Mouse (Mus musculus): ENCODE measurements at regions not wholly inside any gene's neighbourhood (a gene's known extent, or its start where the extent isn't known, plus 50 kb on each side); places are given as distances from the start of the nearest gene placed in this dataset.
"Not testable (repeated sequence)": the region's sequence is repeated elsewhere in the genome, so short reads cannot be mapped to it uniquely, and the experiment has no call there.

DNA sequence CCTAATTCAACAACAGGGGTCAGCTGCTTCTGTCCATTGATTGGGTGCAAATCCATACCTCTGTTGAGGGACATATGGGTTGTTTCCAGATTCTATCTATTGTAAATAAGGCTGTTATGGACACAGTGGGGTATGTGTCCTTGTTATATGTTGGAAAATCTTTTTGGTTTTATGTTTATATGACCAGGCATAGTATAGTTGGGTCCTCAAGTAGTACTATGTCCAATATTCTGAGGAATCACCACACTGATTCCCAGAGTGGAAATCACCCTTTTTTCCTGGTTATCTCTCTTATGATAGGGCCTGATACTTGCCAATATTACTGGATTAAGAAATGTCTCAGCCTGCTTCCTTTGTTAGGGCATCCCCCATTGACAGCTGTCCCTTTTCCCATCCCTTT lies 1471.0 kb downstream of the Kcnt2 start:
- no peak for DNase-seq (ENCODE audit: low read depth, low spot score)

DNA sequence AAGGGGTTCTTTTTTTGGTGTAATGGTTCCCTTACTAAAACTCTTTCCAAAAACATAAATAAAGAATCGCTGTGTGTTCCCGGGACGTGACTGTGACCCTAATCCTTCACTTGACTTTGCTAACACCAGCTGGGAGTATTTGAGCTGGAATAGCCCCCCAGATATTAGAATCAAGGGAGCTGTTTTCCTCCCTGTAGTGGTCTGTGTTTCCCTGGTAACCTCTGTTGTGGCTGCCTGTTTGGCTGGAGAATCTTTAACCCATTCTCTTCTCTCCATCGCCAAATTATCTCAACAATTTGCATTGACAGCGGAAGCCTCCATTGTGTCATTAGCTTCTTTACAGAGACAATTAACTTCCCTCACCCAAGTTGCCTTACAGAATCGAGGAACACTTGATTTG lies 1471.6 kb downstream of the Kcnt2 start:
- no peak for DNase-seq (ENCODE audit: low read depth, low spot score)

DNA sequence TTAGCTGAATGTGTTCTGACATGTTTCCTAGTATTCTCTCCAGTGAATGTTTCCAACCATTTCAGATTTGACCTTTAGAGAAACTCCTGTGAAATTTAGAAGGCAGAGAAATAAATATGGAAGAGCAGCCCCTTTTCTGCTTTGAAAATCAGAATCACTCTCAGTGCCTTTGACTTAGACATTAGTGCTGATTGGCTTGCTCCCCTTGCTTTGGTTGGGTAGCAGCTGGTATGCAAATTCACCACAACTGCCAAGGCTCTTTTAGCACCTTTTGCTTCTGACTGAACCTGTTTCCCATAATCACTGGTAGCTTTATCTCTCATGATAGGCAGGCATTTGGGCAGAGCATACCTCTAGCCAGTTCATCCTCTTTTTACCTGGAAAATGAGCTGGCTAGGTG lies 1495.3 kb downstream of the Kcnt2 start:
- DNase-seq (ENCODE audit: low read depth, low spot score): no peak

DNA sequence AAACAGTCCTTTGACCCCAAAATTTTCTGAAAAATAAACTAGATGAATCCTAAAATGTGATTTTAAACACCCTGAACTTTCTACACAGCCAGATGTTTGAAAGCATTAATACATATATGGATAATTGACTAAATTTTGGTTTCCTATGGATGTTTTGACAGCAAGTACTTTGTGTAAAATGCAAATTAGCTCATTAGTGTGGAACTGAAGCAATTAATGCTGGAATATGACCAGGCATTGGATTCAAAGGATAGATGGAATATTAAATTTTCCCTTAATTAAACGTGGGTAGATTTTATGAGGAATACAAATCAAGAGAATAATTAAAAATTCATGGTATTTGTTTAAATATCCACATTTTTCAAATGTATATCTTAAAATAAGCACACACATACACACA lies 1530.1 kb downstream of the Kcnt2 start:
- DNase-seq (ENCODE audit: low read depth, low spot score): no peak

DNA sequence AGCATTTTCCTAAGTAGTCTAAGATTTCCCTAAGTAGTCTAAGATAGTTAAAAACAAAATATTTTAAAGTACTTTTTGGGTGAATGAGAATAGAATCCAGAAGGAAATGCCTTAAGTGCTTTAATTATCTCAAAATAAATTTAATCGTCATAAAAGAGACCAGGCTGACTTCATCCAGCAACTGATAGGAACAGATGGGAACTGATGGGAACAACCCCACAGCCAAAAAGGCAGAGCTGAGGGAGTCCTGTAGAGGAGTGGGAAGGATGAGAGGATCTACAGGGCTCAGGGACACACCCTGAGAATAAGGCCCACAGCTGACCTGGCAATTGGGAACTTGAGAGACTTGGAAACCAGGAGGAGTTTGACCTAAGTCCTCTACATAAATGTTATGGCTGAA lies 1537.4 kb downstream of the Kcnt2 start:
- DNase-seq (ENCODE audit: low read depth, low spot score): no peak

DNA sequence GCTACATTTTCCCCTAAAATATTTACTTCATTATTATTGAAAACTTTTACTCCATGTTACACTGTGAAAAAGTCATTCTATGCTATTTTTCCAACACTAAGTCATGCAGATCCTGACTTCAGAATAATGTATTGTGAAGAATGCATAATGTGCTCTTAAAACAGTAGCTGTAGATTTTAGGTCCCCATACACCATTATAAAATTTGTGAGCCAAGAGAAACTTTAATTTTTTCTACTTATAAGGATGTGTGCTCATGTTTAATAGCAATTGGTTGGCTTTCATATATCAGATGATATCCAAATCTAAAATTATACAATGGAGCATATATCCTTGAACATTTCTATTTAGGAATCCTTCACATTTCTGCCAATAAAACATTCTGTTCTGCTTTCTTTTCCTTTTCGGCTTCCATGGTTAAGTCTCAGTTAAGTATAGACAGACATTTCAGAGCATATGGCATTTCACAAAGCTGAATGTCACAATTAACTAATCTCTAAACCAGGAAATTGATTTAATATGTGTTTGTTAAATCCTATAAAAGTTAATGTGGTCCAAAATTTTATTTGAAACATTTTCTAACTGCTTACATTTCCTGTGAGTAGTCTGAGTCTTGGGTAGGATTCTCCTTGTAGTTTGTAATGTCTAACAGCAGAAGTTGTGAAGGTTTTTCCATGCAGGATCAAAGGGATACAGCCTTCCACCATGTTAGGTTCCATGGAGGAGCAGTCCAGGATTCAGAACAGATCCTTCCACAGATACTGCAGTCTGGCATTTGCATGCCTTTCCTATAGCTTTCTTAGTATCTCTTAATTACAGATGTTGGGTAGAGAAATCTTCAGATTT lies 1567.6 kb downstream of the Kcnt2 start:
- DNase-seq (ENCODE audit: low read depth, low spot score): no peak

DNA sequence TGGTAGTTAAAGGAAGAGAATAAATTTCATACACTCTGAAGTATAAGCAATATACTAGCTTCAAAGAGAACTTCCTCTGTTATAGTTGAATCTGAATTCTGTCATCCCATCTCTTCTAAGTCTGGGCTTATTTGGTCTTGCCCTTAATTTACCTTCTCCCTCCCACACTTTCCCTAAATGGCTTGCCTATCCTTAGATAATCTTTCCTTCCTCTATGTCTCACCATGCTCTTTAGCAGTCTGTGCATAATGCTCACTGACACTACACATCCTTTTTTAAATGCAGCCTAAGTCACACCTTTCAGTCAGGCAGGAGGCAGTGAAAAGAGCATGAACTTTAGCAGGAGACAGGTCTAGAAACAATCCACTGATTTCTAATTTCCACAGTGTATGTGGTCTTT lies 1585.5 kb downstream of the Kcnt2 start:
- no peak for DNase-seq (ENCODE audit: low read depth, low spot score)

DNA sequence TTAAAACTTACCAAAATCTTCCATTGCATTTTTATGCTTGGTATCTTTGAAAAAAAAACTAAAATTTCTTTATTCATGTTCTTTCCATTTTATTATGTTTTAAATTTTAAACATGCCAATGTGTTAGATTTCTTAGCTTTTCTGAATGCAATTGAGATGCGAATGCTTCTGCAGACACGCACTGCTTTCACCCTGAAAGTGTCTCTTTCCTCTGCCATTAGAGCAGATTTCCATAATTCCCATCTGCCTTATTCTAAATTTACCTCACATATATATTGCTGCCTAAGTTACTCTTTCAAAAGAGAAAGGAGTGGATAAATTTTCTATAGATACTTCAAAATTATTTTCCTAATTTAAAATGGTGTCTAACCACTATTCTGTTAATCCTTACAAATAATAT lies 1596.6 kb downstream of the Kcnt2 start:
- no peak for DNase-seq (ENCODE audit: low read depth, low spot score)

DNA sequence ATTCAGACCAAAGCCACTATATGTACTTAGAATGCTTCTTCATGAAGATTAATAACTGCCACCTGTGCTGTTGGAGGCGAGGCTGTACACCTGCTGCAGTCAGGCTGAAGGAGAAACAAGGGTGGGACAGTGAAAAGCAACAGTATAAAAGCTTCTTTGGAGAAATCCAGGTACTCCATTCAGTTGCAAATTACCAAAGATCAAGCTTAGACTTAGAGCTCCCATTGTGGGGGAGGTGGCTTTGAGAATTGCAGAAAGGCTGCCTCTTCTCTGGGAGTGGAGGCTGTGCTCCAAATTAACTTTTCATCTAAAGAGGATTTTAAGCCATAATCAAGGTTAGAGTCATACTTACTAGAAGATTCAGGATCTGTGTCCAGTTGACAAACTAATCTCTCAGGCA lies 1607.9 kb downstream of the Kcnt2 start:
- DNase-seq (ENCODE audit: low read depth, low spot score): not testable (repeated sequence)

DNA sequence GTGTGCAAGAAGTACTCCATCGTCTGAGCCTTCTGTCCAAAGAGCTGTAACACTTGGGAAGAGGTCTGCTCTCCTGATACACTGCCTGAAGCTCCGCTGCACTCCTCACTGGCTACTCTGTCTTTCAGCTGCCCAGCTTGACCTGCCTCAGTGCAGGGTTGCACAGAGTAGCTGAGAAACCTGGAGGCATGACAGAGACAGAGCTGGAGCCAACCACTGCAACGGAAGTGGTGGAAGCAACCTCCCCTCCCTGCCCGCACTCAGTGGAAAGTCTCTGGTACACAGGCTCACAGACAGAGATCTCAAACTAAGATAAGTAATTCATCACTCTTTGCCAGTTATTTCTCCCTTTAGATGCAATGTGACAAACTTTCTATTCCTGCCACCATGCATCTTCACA lies 1638.4 kb downstream of the Kcnt2 start:
- no peak for DNase-seq (ENCODE audit: low read depth, low spot score)

DNA sequence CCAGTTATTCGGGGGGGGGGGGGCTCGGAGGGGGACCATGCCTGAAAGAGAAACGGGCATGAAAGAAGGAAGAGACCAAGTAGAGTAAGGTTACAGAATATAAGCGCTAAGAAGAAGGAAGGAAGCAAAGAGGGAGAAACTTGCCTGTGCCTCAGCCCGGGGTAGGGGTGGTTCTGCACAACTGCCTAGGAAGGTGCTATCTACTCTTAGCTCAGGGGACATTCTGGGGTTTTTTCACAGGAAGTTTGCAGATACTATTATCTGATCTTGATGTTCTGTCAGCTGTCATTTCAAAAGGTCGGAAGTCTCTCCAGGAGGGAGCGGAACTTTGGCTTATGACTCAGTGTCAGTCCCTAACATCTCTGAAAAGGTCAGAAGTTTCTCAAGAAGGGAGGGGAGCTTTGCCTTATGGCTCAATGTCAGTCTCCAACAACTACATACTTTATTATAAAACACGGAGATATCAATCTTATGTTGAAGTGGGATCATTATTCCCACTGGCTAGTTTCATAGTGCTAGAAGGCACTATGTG lies 1652.0 kb downstream of the Kcnt2 start:
- no peak for DNase-seq (ENCODE audit: low read depth, low spot score)

DNA sequence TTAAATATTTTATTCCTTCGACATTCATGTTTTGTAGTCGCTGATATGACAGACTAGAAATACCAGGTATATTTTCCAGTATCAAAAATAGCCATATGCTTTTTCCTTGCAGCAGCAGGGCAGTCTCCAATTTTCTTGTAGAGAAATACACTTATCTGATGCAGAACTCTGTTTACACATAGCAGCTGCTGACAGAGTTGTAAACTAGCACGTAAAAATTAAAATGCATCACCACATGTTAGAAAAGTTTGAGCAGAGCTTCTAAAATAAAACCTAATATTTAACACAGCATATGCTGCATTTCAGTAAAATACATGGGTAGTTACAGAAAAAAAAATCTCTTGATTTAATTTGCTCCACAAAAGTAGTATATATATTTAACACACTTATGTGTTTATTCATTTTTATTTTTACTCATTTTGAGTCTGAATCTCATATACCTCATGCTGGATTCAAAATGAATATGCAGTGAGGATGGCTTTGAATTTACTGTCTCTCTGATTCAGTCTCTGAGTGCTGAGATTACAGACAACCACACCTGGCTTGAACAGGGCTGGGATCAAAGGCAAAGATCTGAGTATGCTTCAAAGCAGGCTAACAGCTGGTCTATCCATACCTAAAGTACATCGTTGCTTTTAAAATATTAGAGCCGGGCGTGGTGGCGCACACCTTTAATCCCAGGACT lies 1665.9 kb downstream of the Kcnt2 start:
- DNase-seq (ENCODE audit: low read depth, low spot score): no peak

DNA sequence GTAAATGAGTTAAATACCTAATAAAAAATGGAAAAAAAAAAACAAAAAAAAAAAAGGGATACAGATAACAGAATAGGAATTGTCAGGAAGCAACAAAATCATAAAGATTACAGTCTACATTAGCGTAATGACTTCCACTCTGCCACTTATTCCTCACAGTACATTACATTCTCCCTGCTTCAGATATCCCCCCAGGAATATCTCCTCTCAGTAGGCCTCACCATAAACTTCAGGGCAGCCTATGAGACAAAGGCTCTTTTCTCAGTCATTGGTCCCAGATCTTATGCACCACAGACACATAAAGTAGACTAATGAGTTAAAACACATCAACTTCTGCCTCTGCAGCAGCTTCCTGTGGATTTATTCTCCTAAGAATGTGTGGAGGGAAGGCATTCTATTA lies 1680.2 kb downstream of the Kcnt2 start:
- no peak for DNase-seq (ENCODE audit: low read depth, low spot score)

DNA sequence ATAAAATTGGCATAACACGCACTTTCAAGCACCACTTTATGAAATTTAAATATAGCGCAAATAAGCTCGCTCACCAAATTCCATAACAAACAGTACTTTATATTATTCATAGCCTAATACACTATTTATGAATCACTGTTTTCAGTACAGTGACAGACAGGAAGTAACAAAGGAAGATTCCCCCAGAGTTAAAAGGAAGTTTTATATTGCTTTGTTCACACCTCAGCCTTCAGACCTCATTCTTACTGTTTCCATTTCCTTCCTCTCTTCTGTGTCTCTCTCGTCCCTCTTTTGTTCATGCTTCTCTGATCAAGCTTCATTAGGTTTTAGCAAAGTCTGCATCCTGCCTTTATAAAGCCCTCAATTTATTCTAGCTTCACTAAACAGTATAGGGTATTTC lies 1680.8 kb downstream of the Kcnt2 start:
- no peak for DNase-seq (ENCODE audit: low read depth, low spot score)

DNA sequence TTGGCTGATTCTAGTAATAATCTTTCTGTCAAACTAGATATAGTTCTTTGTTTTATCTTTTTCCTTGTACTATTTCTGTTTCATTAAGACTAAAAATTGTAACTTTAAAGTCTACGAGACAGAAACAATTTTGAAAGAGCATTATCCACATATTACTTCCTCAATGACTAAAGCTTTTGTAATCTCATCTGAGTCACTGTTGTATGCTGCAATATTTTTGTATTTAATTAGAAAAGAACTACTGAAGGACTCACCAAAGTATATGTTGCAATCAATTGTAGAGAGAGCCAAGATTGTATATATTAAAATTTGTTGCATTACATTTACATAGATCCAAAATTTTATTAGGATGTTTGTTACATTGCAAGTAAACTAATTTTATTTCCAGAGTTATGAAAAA lies 1692.4 kb upstream of the B3galt2 start:
- no peak for DNase-seq (ENCODE audit: low read depth, low spot score)

DNA sequence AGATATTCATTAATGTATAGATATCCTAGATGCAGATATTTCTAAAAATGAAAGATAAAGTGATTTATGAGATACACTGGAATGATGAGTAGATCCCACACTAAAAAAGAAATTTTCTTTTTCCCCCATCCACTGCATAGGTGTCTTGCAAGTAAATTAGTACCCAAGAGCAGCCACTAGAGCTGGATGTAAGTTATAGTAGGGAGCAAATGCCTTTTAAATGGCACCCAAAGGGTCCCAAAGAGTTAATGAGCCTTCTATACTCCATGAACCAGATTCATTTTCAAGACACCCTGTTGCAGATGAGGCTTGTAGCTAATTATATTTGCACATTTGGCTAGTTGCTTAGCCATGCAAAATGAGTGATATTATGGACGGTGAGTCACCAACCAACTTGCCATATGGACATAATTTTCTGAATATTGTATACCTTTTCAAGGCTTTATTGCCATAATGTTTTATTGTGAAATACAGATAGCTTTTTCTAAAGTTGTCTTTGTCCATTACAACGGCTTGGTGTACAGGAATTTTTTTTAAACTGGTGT lies 1686.1 kb upstream of the B3galt2 start:
- no peak for DNase-seq (ENCODE audit: low read depth, low spot score)

DNA sequence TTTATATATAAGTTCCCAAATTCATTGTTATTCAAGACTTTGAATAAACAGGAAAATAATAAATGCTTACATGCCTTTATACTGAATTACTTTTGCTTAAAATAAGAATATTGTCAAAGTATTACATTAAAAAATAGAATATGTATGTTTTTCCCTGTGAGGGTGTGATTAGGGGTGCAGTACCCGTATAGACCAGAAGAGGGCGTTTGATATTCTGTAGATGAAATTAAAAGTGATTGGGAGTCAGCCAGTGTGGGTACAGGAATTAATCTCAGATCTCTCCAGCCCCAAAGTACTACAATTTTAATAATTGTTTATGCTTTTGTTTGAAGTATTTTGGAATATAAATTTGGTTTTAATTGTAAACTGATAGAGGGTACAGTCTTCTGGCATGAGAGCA lies 1678.7 kb upstream of the B3galt2 start:
- DNase-seq (ENCODE audit: low read depth, low spot score): peak; percentile 26

DNA sequence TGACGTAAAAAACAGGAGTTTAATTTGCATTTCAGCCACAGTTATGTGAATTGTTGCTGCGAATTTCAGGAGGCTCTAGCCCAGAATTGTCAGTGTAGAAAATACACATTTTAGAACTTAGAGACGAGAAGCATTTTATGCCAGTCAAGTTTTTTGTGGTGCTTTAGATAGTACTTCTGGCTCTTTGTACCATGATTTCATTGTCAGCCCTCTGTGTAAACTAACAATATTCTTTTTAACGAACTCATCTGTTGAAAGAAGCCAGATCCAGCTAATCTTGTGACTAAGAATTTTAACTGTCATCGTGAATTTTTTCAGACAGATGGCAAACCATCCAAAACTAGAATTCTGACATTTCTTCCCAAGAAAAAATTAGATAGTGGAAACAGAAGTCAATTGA lies 1672.3 kb upstream of the B3galt2 start:
- no peak for DNase-seq (ENCODE audit: low read depth, low spot score)

DNA sequence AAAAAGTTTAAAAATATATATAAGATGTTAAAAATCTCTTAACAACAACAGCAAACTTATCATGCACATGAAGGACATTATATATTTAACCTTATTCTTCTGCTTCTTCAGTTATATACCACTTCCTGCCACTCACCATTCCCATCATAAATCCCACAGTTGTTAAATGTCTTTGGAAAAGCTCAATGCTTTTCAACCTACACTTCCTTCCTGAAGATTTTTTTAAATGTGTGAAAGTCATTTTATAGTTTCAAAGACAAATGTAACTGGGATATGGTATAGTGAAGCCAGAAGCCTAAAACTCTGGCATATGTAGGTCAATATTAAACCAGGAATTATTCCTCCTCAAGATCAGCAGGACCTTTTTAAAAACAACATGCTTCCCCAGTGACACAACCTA lies 1666.1 kb upstream of the B3galt2 start:
- DNase-seq (ENCODE audit: low read depth, low spot score): no peak

DNA sequence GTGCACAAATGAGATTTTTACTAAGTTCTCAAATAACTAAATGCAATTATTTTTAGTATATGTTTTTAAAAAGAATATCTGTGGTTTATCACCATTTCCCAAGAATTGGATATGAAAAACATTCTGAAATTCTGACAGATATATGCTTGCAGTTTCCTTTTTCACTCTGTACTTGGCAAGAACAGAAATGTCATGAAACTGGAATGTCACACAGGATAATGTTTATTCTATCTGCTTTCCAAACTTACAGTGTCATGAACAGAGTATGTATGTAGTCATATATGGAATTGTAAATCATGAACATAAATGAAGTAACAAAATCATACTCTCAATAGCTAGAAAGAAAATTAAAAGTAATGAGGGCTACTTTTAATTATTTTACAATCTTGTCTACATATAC lies 1640.7 kb upstream of the B3galt2 start:
- DNase-seq (ENCODE audit: low read depth, low spot score): no peak

DNA sequence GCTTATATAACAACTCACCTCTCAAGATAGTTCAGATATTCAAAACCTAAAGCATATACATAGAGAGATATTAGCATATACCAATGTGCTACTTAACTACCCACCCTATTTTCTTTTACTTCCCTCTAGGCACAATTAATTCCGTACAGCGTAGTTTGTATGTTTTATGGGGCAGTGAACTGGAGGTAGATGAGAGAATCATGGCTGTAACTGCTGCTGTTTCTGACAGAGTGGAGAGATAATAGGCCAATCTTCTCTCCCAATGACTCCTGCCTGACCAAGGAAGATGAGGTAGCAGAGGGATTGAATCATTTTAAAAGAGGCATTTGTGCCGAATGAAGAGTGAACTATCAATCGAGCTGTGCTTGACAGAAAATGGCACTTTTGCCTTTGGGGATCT lies 1640.1 kb upstream of the B3galt2 start:
- DNase-seq (ENCODE audit: low read depth, low spot score): no peak

DNA sequence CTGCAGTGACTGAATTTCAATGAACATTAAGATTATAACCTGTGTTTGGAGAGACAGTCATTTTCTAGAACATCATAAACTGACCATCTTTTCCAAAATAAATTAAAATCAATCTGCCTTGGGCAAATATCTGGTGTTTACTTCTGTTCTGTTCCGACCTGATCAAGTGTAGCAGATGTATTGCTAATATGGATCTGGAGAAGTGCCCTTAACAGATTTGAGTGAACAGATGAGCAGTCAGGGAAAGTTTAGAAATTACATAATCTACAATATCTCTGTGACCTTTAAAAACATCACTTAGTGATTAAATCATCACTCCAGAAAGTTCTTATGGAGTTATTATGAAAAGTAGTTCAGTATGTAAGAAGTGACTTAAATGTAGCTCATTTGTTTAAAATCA lies 1634.1 kb upstream of the B3galt2 start:
- no peak for DNase-seq (ENCODE audit: low read depth, low spot score)

DNA sequence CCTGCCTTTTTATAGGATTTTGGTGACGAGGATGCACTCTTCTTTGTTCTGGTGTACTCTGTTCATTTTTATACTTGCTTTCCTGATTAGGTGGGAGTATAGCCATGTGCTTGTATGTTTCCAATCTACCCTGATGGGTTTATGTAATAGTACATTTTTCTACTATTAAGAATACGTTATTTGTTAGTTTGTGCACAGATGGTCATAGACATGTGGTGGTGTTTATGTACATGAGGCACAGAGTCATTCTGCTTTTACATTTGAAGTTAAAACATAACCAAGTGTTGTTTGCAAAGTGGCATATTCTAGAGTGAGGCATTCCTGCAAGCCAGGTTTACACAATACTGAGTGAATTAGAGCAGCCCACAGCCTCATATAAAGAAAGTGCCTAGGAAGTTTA lies 1597.7 kb upstream of the B3galt2 start:
- DNase-seq (ENCODE audit: low read depth, low spot score): no peak

Measured in mesoderm, embryonic 11.5 days (tissue).